Mouse (Mus musculus): Measurements from ENCODE around the gene Lipe.

GRCm38 (mm10) chr7:25367632-25368293 lies 30.7 kb downstream of the Lipe start:
- no peak for TF ChIP-seq GATA1 (IDR thresholded peaks at IDR 0.05; ENCODE audit: borderline replicate concordance, low read length)
- no peak for TF ChIP-seq FLI1 (IDR thresholded peaks at IDR 0.05; ENCODE audit: low read length)

Measured in megakaryocyte, embryonic 14.5 days (primary cell).